Mouse (Mus musculus) liver, adult 2 months (tissue): ENCODE measurements around the gene Exoc8.

Experiments used
- CTCF ChIP-seq: fragments of 200-500 bp; IDR thresholded peaks from 2 replicates; pipeline ENCODE4 v1.5.1; 2011; ENCODE audit warnings: low read depth, low read length, control low read depth
- POLR2A ChIP-seq: fragments of 200-500 bp; IDR thresholded peaks from 2 replicates; pipeline ENCODE4 v1.6.1; 2011; ENCODE audit warnings: low read length, control low read depth; ENCODE audit not compliant: insufficient read depth; ENCODE audit errors: extremely low read depth

DNA sequence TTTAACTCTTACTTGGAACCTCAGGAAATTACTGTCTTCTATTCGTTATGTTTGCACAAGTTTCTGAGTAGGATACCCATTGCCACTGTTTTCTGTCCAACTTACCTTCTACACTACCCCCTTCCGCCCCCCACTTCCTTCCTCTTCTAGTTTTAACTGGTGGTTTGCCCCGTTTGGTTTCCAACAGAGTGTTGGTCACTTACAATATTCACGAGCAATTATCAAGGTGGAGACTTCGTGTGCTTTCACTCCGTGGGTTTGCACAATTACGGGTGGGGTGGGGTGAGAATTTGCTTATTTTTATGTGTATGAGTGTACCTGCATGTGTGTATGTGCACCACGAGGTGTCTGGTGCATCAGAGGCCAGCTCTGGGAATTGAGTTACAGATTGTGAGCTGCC is 33.8 kb downstream of the Exoc8 start:
- TF ChIP-seq CTCF (no peak), POLR2A (no peak)
